Mouse (Mus musculus) left cerebral cortex, adult 2 months (tissue): ENCODE data around the gene Ms4a2. TPM values are rescaled to one million over a fixed set of nuclear protein-coding genes. Genes with fewer than 3 reads are reported as not detected.

Source experiments
- DNase-seq, 2 experiments: peaks; one replicate each; pipeline ENCODE4 v3.0.0; 2021 to 2022; ENCODE audit warnings: low spot score in 2 of 2, mixed read lengths in 1 of 2; ENCODE audit errors: extremely low spot score in 1 of 2
- H3K27ac ChIP-seq: fragments of 200-600 bp; 2 replicates; pipeline ENCODE4 v1.8.1; 2022
- H3K4me3 ChIP-seq: fragments of 200-600 bp; 2 replicates; pipeline ENCODE4 v1.8.1; 2022
- CTCF ChIP-seq: fragments of 200-600 bp; IDR thresholded peaks from 2 replicates; pipeline ENCODE4 v1.8.1; 2022; ENCODE audit warnings: antibody characterized with exemption, mild to moderate bottlenecking, moderate library complexity
- intact Hi-C: fragments of 180-260 bp; cut with DNase I; formaldehyde crosslinking; loops from one replicate; pipeline ENCODE4 v1.15.1; 2025
- long read RNA-seq, 2 experiments: library from polyadenylated mRNA; stranded (forward); transcript quantifications; one replicate each; pipeline ENCODE4 v2.0.0; 2021; ENCODE audit warnings: borderline mapping rate in 2 of 2
- total RNA-seq, 2 experiments: library from RNA; stranded (reverse); gene quantifications; 2 replicates each; pipeline ENCODE4 v1.2.3; 2021

The Ms4a2 gene
- not detected for total RNA-seq
- long read RNA-seq, experiment 1, result 0 reads
- long read RNA-seq, experiment 2, result 0 reads

DNA sequence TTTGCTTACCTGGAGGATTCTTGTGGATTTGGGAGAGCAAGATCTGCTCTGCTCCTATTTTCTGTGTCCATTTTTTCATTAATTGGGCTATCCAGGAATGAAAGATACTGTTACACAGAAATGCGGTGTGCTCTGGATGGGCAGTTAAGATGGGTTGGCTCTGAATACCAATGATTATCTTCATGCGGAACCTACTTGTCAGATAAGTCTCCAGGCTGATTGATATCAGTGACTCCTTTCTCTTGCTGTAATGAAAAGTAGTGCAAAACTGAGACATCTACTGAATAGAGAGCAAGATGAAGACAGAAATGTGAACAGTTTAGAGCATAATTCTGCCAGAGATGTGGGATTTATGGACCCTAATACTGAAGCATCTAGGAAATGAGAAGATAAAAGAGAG is at the start of gene Ms4a2:
Gene Ms4a2, minus strand, starts transcription at position 169 of the 400 bp plus-strand sequence.
- TF ChIP-seq CTCF, result no peak
- DNase-seq, result no peak
- intact Hi-C loops, result no loop called here
- no peak within 1 kb of the TSS for H3K4me3 ChIP-seq
- H3K27ac ChIP-seq, result no peak within 1 kb of the TSS

DNA sequence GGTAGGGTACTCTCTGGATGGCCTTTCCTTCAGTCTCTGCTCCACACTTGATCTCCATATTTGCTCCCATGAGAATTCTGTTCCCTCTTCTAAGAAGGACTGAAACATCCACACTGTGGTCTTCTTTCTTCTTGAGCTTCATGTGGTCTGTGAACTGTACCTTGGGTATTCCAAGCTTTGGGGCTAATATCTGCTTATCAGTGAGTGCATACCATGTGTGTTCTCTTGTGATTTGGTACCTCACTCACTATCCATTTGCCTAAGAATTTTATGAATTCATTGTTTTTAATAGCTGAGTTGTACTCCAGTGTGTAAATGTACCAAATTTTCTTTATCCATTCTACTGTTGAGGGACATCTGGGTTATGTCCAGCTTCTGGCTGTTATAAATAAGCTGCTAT is 38.0 kb upstream of the Ms4a2 start:
- no peak for TF ChIP-seq CTCF
- intact Hi-C loops, result no loop called here

DNA sequence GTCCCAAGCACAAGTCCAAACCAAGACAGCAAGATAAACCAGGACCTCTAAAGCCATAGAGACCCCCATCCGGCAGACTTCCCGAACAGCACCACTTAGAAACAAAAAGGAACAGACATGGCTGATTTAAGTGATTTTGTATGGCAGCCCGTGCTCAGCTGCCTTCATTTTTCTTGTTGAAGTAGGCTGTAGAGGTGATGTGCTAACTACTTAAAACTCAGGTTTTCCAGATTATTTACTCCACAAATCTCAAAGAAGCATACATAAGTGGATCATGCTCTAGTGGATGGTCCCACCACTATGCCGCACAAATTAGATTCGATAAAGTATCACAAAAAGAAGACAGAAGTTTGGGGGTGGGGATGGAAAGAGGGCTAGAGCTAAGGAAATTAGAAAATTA is 36.9 kb upstream of the Ms4a2 start, which contains the start of gene Oosp2:
Gene Oosp2, minus strand, starts transcription at position 101 of the 400 bp plus-strand sequence.
- no peak within 1 kb of the TSS for H3K27ac ChIP-seq
- H3K4me3 ChIP-seq, result no peak within 1 kb of the TSS
- no peak for TF ChIP-seq CTCF
- no peak for DNase-seq
- intact Hi-C loops, result no loop called here

More for the DNA sequence above, 38.0 kb upstream of the Ms4a2 start:
- H3K27ac ChIP-seq, result no peak overlapping the region
- no peak for DNase-seq
- no peak overlapping the region for H3K4me3 ChIP-seq

DNA sequence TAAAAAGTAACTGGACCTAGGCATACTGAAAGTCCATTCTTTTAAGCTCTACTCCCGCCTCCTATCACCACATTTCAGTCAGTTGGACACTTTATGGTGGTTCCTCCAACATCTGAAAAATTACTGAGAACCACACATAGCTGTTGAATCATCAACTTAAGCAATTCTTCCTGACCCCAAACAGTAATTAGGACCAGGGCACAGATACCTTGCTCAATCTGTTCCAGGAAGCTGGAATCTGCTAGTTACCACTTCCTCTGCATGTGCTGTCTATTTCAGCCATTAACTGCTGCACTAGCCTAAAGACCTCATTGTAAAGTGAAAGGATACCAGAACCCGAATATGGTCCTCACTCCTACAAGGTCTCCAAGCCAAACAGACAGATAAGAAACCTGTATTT is 35.6 kb upstream of the Ms4a2 start:
- Histone ChIP-seq H3K4me3 (no peak overlapping the region), H3K27ac (no peak overlapping the region)
- DNase-seq, result no peak
- intact Hi-C loops, result no loop called here
- TF ChIP-seq CTCF, result no peak

DNA sequence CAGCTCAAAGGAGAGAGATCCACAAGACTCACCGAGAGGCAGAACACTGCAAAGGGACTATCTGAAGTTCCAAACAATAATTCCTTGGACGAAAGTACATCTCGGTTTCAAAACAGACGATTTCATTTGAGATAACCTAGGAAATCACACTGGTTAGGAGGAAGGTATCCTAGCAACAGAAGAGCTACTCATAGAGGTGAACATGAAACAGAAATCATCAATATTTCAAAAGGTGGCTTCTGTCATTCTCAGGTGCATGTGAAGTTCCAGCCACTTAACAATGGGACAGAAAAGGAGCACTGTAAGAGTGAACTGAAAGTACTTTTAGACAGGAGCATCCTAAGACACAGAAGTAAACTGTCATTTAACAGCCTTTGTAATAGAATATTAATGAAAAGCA is 26.0 kb upstream of the Ms4a2 start:
- H3K4me3 ChIP-seq, result no peak overlapping the region
- DNase-seq, result no peak
- intact Hi-C loops, result no loop called here
- no peak overlapping the region for H3K27ac ChIP-seq
- TF ChIP-seq CTCF, result no peak

DNA sequence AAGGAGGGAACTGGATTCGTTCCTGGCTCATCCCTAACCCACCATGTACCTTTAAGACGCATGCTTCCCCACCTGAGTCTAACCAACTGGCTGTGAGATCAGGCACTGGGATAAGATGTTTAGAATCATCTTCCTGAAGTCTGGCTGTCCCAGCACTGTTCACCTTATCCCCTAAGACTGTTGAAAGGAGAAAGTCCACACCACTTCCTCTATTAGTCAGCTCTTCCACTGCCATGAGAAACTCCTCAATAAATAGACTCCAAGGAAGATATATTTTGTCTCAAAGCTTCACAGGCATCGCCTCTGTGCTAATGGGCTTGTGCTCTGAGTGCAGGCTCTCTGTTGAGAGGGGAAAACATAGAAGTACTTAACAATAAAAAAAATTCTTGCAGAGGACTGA is 22.6 kb upstream of the Ms4a2 start:
- DNase-seq, result no peak
- intact Hi-C loops, result no loop called here
- H3K4me3 ChIP-seq, result no peak overlapping the region
- TF ChIP-seq CTCF, result no peak
- no peak overlapping the region for H3K27ac ChIP-seq

DNA sequence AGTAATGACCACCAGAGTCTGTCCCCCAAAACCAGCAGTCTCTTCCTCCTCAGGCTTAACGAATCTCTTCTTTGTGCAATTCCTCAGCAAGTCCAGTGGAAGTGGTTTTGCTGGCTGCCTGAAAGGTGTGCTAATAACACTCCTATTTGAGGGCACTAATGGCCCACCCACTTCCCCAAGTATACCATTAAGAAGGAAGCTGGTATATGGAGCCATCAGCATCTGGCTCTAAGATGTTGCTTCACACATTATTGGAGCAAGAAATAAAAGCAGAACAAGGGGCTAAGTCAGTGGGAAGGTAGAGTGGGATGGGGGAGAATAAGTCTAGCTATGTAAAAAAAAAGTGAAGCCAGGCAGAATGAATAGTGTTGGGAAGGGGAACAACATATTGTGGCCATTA is 17.2 kb upstream of the Ms4a2 start, which contains the start of gene Ms4a3:
Gene Ms4a3, minus strand, starts transcription at position 120 of the 400 bp plus-strand sequence.
- no peak for TF ChIP-seq CTCF
- intact Hi-C loops, result no loop called here
- no peak for DNase-seq
- Histone ChIP-seq H3K4me3 (no peak within 1 kb of the TSS), H3K27ac (no peak within 1 kb of the TSS)

DNA sequence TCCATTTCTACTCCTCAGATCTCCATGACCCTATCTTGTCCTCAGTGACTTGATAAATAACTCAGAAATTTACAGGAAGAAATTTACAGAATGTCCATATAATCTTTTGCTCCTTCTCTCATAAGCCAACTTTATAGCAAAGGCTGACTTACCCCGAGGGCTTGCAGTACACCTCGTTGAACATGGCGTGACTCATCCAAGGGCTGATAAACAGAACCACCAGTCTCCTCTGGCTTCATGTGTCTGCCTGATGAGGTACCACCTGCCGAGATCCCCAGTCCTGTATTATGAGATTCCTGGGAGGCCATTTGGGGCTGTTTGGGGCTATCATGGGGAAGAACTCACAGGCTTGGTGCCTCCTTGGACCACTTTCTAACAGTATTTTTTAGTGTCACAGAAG is 15.5 kb upstream of the Ms4a2 start:
- Histone ChIP-seq H3K4me3 (no peak overlapping the region), H3K27ac (no peak overlapping the region)
- no peak for TF ChIP-seq CTCF
- intact Hi-C loops, result no loop called here
- no peak for DNase-seq

DNA sequence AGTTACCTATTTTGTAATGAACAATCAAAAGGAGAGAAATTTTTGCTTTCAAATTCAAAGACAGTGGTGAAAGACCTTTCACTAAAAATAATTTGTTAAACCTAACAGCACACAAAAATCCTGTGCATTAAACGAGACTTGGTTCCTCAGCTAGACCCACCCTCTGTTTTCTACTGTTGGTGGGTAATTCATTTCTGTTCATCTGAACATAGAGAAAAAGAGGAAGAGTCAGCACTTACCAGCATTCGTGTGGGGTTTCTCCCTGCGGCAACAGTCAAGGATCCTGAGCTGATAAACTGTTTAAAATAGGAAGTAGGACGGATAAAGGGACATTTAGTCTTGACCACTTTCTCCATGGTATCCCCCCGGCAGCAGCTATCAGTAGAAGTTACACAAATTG is 12.1 kb upstream of the Ms4a2 start:
- Histone ChIP-seq H3K27ac (no peak overlapping the region), H3K4me3 (no peak overlapping the region)
- no peak for TF ChIP-seq CTCF
- intact Hi-C loops, result no loop called here
- no peak for DNase-seq

DNA sequence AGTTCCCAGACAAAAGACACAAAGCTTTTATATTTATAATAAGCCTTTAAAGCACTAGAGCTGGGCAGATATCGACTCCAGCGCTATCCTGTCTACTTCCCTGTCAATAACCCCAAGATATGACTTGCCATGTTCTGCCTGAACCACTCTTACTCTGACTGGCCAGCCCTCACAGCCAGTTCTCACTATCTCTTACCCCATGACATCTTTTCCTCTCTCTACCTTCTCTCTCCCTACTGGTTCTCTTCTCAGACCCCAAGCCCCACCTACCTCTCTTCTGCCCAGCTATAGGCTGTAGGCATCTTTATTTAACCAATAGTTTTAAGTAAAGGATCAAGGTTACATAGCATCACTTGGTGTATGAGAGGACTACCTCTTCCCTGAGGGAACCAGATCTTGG is 10.8 kb upstream of the Ms4a2 start:
- intact Hi-C loops, result no loop called here
- H3K27ac ChIP-seq, result no peak overlapping the region

DNA sequence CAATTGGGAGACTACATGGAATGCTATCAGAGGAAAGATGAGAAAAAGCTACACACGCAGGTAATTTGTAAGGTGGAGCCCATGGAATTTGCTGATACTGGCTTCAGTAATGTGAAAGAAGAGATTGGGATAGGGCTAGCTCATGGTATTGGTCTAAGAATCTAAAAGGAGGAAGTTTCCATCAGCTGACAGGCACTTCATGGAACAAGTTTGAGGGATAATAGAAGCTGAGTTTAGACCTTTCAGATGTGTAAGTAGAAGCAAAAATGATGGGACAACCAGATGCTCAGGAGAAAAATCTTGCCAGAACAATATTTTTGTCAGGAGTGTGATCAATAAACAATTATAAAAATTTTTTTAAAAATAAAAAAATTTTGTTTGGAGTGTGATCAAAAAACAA is 10.2 kb upstream of the Ms4a2 start:
- TF ChIP-seq CTCF, result no peak
- intact Hi-C loops, result no loop called here
- no peak overlapping the region for H3K27ac ChIP-seq
- DNase-seq, result no peak
- H3K4me3 ChIP-seq, result no peak overlapping the region

More for the DNA sequence above, 10.8 kb upstream of the Ms4a2 start:
- H3K4me3 ChIP-seq, result no peak overlapping the region
- DNase-seq, result no peak
- TF ChIP-seq CTCF, result no peak

DNA sequence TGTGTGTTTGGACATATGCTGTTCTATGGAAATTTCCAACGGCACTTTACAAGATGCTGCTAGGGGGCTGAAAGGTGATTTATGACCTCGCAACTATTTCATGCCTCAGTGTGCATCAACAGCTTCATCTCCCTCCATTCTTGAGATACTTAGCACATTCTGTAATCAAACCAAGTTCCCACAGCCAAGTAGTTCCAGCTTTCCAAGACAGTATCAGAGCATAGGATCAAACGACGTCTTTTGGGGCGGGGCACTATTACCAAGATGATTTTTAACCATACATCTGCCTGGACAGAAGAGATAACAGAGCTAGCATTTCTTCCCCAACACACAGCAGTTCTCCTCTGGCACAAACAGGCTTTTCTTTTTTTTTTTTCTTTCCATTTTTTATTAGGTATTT is 1.7 kb upstream of the Ms4a2 start:
- no peak for DNase-seq
- Histone ChIP-seq H3K27ac (no peak overlapping the region), H3K4me3 (no peak overlapping the region)
- no peak for TF ChIP-seq CTCF
- intact Hi-C loops, result no loop called here

DNA sequence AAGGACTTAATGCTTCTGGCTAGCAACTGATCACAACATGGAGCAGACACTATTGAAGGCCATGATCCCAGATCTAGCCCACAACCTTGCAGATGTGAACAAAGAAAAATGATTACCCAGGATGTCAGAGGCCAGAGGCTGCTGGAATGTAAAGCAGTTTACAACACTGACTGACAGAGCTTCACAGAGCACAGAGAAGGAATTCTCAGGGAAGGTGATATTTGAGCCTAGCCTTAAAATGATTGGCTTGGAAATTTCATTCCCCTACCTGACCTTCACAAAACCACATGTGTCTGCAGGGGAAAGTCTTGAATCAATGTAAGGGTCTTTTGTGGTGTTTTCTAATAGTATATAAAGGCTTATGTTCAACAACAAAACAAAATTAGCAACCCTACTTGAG is 1.3 kb upstream of the Ms4a2 start:
- no peak for TF ChIP-seq CTCF
- intact Hi-C loops, result no loop called here
- no peak for DNase-seq
- Histone ChIP-seq H3K4me3 (no peak overlapping the region), H3K27ac (no peak overlapping the region)
